Mouse (Mus musculus): Measurements from ENCODE around the gene Cmss1.

- TF ChIP-seq EP300 (IDR thresholded peaks at IDR 0.05; ENCODE audit: low read depth) (no peak), CTCF (IDR thresholded peaks at IDR 0.05; ENCODE audit: low read depth) (no peak)
These were observed 92.3 kb downstream of the Cmss1 start for GRCm38 (mm10) chr16:57514371-57514770.
